Comparison of ENCODE assay signal across 8 mouse cellular contexts in genomic region chr7:31149751-31150565, GRCm38 (mm10). TPM values are rescaled to one million over a fixed set of nuclear protein-coding genes. Genes with fewer than 3 reads are reported as not detected.
DNase-seq lines count a peak whose midpoint lies in the region; ATAC-seq and TF ChIP-seq lines count a peak whose summit lies in the region.

No protein-coding gene starts in this region.

- H3K4me1 ChIP-seq in heart, embryonic 13.5 days = peaks cover 58% of the 10 kb centered on the region
- peaks cover 8% of the 10 kb centered on the region for H3K4me1 ChIP-seq in cortical plate, adult 2 months (ENCODE audit: control insufficient read depth, insufficient read depth, low read length)
- H3K4me1 ChIP-seq in hindbrain, embryonic 15.5 days (replicated peaks) = peaks cover 41% of the 10 kb centered on the region
- H3K4me1 ChIP-seq in midbrain, embryonic 14.5 days (ENCODE audit: control insufficient read depth, insufficient read depth, low read length) = peaks cover 32% of the 10 kb centered on the region

- TF ChIP-seq POLR2A in cortical plate, adult 2 months (IDR thresholded peaks at IDR 0.05; ENCODE audit: extremely low read depth, insufficient read depth, low read length) = no peak

- peaks cover 11% of the 10 kb centered on the region; the same call in 1 of the 2 replicates for H3K36me3 ChIP-seq in heart, embryonic 13.5 days
- no peaks in the 10 kb centered on the region; the same call in 1 of the 2 replicates for H3K36me3 ChIP-seq in hindbrain, embryonic 15.5 days
- peaks cover 12% of the 10 kb centered on the region; the same call in 1 of the 2 replicates for H3K36me3 ChIP-seq in midbrain, embryonic 14.5 days (ENCODE audit: control insufficient read depth, insufficient read depth, low read length)

- no peak for ATAC-seq in heart, embryonic 13.5 days (ENCODE audit: extremely low read depth, insufficient number of reproducible peaks, low FRiP score, low TSS enrichment)
- peak; percentile 9 for ATAC-seq in hindbrain, embryonic 15.5 days (ENCODE audit: low FRiP score, low read depth)
- peak; percentile 24 for ATAC-seq in midbrain, embryonic 14.5 days (ENCODE audit: low FRiP score, low TSS enrichment)

- H3K9ac ChIP-seq in heart, embryonic 13.5 days = peak overlapping the region; percentile 96
- peak overlapping the region; percentile 91 for H3K9ac ChIP-seq in hindbrain, embryonic 15.5 days
- H3K9ac ChIP-seq in midbrain, embryonic 14.5 days (replicated peaks; ENCODE audit: low read length) = peak overlapping the region; percentile 99

- H3K4me3 ChIP-seq in heart, embryonic 13.5 days = peak overlapping the region; percentile 70
- H3K4me3 ChIP-seq in cortical plate, adult 2 months (ENCODE audit: insufficient read depth, low read length) = peak overlapping the region; percentile 75
- peak overlapping the region; percentile 59 for H3K4me3 ChIP-seq in hindbrain, embryonic 15.5 days
- H3K4me3 ChIP-seq in midbrain, embryonic 14.5 days (replicated peaks; ENCODE audit: low read depth, low read length) = peak overlapping the region; percentile 88

- peak overlapping the region; percentile 83 for H3K4me2 ChIP-seq in heart, embryonic 13.5 days
- H3K4me2 ChIP-seq in hindbrain, embryonic 15.5 days = peak overlapping the region; percentile 78
- peak overlapping the region; percentile 86 for H3K4me2 ChIP-seq in midbrain, embryonic 14.5 days (ENCODE audit: low read length)

- no peak for TF ChIP-seq CTCF in cortical plate, adult 2 months (IDR thresholded peaks at IDR 0.05; ENCODE audit: extremely low read depth, insufficient read depth, low read length)

- no peaks in the 10 kb centered on the region for H3K27me3 ChIP-seq in heart, embryonic 13.5 days (replicated peaks)
- no peaks in the 10 kb centered on the region for H3K27me3 ChIP-seq in hindbrain, embryonic 15.5 days
- H3K27me3 ChIP-seq in midbrain, embryonic 14.5 days (ENCODE audit: control insufficient read depth, insufficient read depth, low read length) = no peaks in the 10 kb centered on the region

- no peak for DNase-seq in heart, postnatal 36 days
- DNase-seq in CD4-positive, CD25-positive, alpha-beta regulatory T cell, adult 2 months (ENCODE audit: low read depth, low spot score) = peak; percentile 80
- DNase-seq in midbrain, embryonic 14.5 days = peak; percentile 69
- no peak for DNase-seq in urinary bladder, adult 18-20 months (ENCODE audit: low spot score in 2 of 2)
- no peak for DNase-seq in adrenal gland, postnatal 4 days (ENCODE audit: low spot score in 2 of 2)

- WGBS in heart, embryonic 13.5 days = 3% methylated on average over 20 of the region's 20 CpGs
- under 1% methylated on average over 20 of the region's 20 CpGs for whole genome bisulfite sequencing in hindbrain, embryonic 15.5 days
- under 1% methylated on average over 20 of the region's 20 CpGs for WGBS in midbrain, embryonic 14.5 days

- intact Hi-C loops in heart, postnatal 36 days (cut with DNase I) = loop anchor here (2.0 kb wide), 1 partner anchor 19 kb away; no protein-coding TSS in a partner anchor

- H3K27ac ChIP-seq in heart, embryonic 13.5 days (replicated peaks) = peak overlapping the region; percentile 93
- peak overlapping the region; percentile 32; the same call in 1 of the 2 replicates for H3K27ac ChIP-seq in cortical plate, adult 2 months (ENCODE audit: insufficient read depth, low read length)
- H3K27ac ChIP-seq in hindbrain, embryonic 15.5 days (replicated peaks) = peak overlapping the region; percentile 93
- H3K27ac ChIP-seq in midbrain, embryonic 14.5 days (replicated peaks; ENCODE audit: low read depth, low read length) = peak overlapping the region; percentile 99

- H3K9me3 ChIP-seq in heart, embryonic 13.5 days = no peaks in the 10 kb centered on the region
- no peaks in the 10 kb centered on the region for H3K9me3 ChIP-seq in hindbrain, embryonic 15.5 days
- no peaks in the 10 kb centered on the region for H3K9me3 ChIP-seq in midbrain, embryonic 14.5 days (ENCODE audit: control insufficient read depth, low read length)

RNA-seq across cellular contexts. Expression of gene Gramd1a, which starts 5.7 kb away (rescaled TPM):
- polyA plus RNA-seq in heart, embryonic 13.5 days (2015; fragmentation: Nextera tagmentation; extraction: Ambion mirVana) = 50.3 and 51.8 TPM in 2 replicates
- 10 to 100 TPM; 33.6 to 37.9 TPM for total RNA-seq in heart, postnatal 36 days (2021)
- polyA plus RNA-seq in cortical plate, adult 2 months (2012; rRNA removed) = 183 and 188 TPM in 2 replicates
- polyA plus RNA-seq in hindbrain, embryonic 15.5 days (2015; fragmentation: Nextera tagmentation; extraction: Ambion mirVana) = 212 and 233 TPM in 2 replicates
- polyA plus RNA-seq in midbrain, embryonic 14.5 days (2014; fragmentation: Nextera tagmentation; extraction: Ambion mirVana) = 205 and 232 TPM in 2 replicates
- total RNA-seq in adrenal gland, postnatal 4 days (2021) = 10 to 100 TPM; 55.4 to 58.7 TPM

RNA-seq across cellular contexts. Expression of gene Scn1b, which starts 23.2 kb away (rescaled TPM):
- 2.5 and 3.1 TPM in 2 replicates for polyA plus RNA-seq in heart, embryonic 13.5 days (2015; fragmentation: Nextera tagmentation; extraction: Ambion mirVana)
- 10 to 100 TPM; 29.2 to 29.5 TPM for total RNA-seq in heart, postnatal 36 days (2021)
- polyA plus RNA-seq in cortical plate, adult 2 months (2012; rRNA removed) = 1,195 and 1,252 TPM in 2 replicates
- polyA plus RNA-seq in hindbrain, embryonic 15.5 days (2015; fragmentation: Nextera tagmentation; extraction: Ambion mirVana) = 16.5 and 18.7 TPM in 2 replicates
- polyA plus RNA-seq in midbrain, embryonic 14.5 days (2014; fragmentation: Nextera tagmentation; extraction: Ambion mirVana) = 5.6 TPM in 2 replicates
- 10 to 100 TPM; 10.8 to 10.9 TPM for total RNA-seq in adrenal gland, postnatal 4 days (2021)

RNA-seq across cellular contexts. Expression of gene Hpn, which starts 34.9 kb away (rescaled TPM):
- 2.4 and 3.6 TPM in 2 replicates for polyA plus RNA-seq in heart, embryonic 13.5 days (2015; fragmentation: Nextera tagmentation; extraction: Ambion mirVana)
- total RNA-seq in heart, postnatal 36 days (2021) = 1 to 10 TPM; 1.9 to 3.9 TPM
- polyA plus RNA-seq in cortical plate, adult 2 months (2012; rRNA removed) = 4.2 and 4.9 TPM in 2 replicates
- polyA plus RNA-seq in hindbrain, embryonic 15.5 days (2015; fragmentation: Nextera tagmentation; extraction: Ambion mirVana) = 0.51 and 0.56 TPM in 2 replicates
- 0.26 TPM in 1 of 2 replicates, not detected in the other for polyA plus RNA-seq in midbrain, embryonic 14.5 days (2014; fragmentation: Nextera tagmentation; extraction: Ambion mirVana)
- total RNA-seq in adrenal gland, postnatal 4 days (2021) = 10 to 100 TPM; 18.2 to 25.4 TPM

Comparison
In these comparisons a context has a peak if more than half of its experiments do, and no peak if none do; other contexts are left out.
1. H3K27ac ChIP-seq: peak in every context shown above with its lines; median percentile 99 in midbrain, embryonic 14.5 days; 93 in heart, embryonic 13.5 days; 93 in hindbrain, embryonic 15.5 days; 32 in cortical plate, adult 2 months.
2. DNase-seq: peak in CD4-positive, CD25-positive, alpha-beta regulatory T cell, adult 2 months (single experiment) and midbrain, embryonic 14.5 days (single experiment); none in heart, postnatal 36 days (0 of 2), urinary bladder, adult 18-20 months (0 of 2) and adrenal gland, postnatal 4 days (0 of 2).
3. RNA of gene Scn1b, which starts 23.2 kb away (polyA plus RNA-seq): 1,195 to 1,252 TPM in cortical plate, adult 2 months; 16.5 to 18.7 TPM in hindbrain, embryonic 15.5 days, 5.6 TPM in midbrain, embryonic 14.5 days and 2.5 to 3.1 TPM in heart, embryonic 13.5 days; every median in the first group is over 10 times any median in the second.
4. Peak in every context shown above with its lines, with median percentiles within 50 percentile points of each other: H3K4me2 ChIP-seq, H3K4me3 ChIP-seq and H3K9ac ChIP-seq.